Mouse (Mus musculus) kidney, embryonic 16.5 days (tissue): ENCODE measurements around the gene Stk10. TPM values are rescaled to one million over a fixed set of nuclear protein-coding genes. Genes with fewer than 3 reads are reported as not detected.

ENCODE experiments used
- ATAC-seq: fragments of 200-750 bp; cut with Nextera tagmentation; 2 replicates; pipeline ENCODE4 v1.8.0; 2017; ENCODE audit warnings: moderate TSS enrichment; ENCODE audit not compliant: low FRiP score, low TSS enrichment
- H3K27ac ChIP-seq: fragments of 300-500 bp; sonication (generic); 2 replicates; pipeline ENCODE4 v1.5.1; 2014; ENCODE audit warnings: low read length
- H3K27me3 ChIP-seq: fragments of 300-500 bp; sonication (generic); 2 replicates; pipeline ENCODE4 v1.6.1; 2014; ENCODE audit warnings: low read length, control low read depth, mixed read lengths; ENCODE audit not compliant: insufficient read depth
- H3K36me3 ChIP-seq: fragments of 300-500 bp; sonication (generic); 2 replicates; pipeline ENCODE4 v1.6.1; 2014; ENCODE audit warnings: low read length, control low read depth, mixed read lengths; ENCODE audit not compliant: insufficient read depth
- H3K4me1 ChIP-seq: fragments of 300-500 bp; sonication (generic); 2 replicates; pipeline ENCODE4 v1.6.1; 2014; ENCODE audit warnings: low read length, control low read depth, mixed read lengths; ENCODE audit not compliant: insufficient read depth
- H3K4me2 ChIP-seq: fragments of 300-500 bp; sonication (generic); replicated peaks from 2 replicates; pipeline ENCODE4 v1.6.1; 2014; ENCODE audit warnings: low read depth, low read length
- H3K4me3 ChIP-seq: fragments of 300-500 bp; sonication (generic); 2 replicates; pipeline ENCODE4 v1.5.1; 2014; ENCODE audit warnings: mild to moderate bottlenecking, low read length
- H3K9ac ChIP-seq: fragments of 300-500 bp; sonication (generic); replicated peaks from 2 replicates; pipeline ENCODE4 v1.6.1; 2014; ENCODE audit warnings: low read length
- H3K9me3 ChIP-seq: fragments of 300-500 bp; sonication (generic); 2 replicates; pipeline ENCODE4 v1.6.1; 2016; ENCODE audit warnings: low read length, control low read depth
- WGBS: fragments of 180-500 bp; shearing (Covaris S2); extraction: QIAGEN DNeasy Blood & Tissue Kit; methylation state at CpG from one replicate; pipeline ENCODE4 v1.1.7; 2014; 5-methylcytosine and 5-hydroxymethylcytosine counted together
- polyA plus RNA-seq: library from polyadenylated mRNA; unstranded; fragments of >200 nt; fragmentation: Nextera tagmentation; extraction: Ambion mirVana; gene quantifications from 2 replicates; pipeline ENCODE4 v1.2.1, GENCODE M21; 2015

Stk10 gene
- polyA plus RNA-seq, 1 experiment from 2014 or later = 5.6 TPM

- Histone ChIP-seq H3K4me3 (no peak overlapping the region), H3K4me1 (peaks cover 17% of the 10 kb centered on the region), H3K27ac (no peak overlapping the region), H3K9me3 (no peaks in the 10 kb centered on the region), H3K27me3 (no peaks in the 10 kb centered on the region), H3K36me3 (no peaks in the 10 kb centered on the region), H3K4me2 (no peak overlapping the region), H3K9ac (no peak overlapping the region)
- ATAC-seq = no peak
- WGBS = 57% methylated on average over 3 of the region's 3 CpGs
Measured at GRCm38 (mm10) chr11:32563660-32564059, 30.6 kb downstream of the Stk10 start.

- Histone ChIP-seq H3K4me3 (no peak overlapping the region), H3K27ac (no peak overlapping the region), H3K9ac (no peak overlapping the region), H3K4me1 (peaks cover 17% of the 10 kb centered on the region), H3K4me2 (no peak overlapping the region), H3K9me3 (no peaks in the 10 kb centered on the region; the same call in 1 of the 2 replicates), H3K36me3 (no peaks in the 10 kb centered on the region), H3K27me3 (no peaks in the 10 kb centered on the region)
- 43% methylated on average over 4 of the region's 4 CpGs for WGBS
- ATAC-seq = no peak
Measured at GRCm38 (mm10) chr11:32564629-32565028, 31.5 kb downstream of the Stk10 start.

DNA sequence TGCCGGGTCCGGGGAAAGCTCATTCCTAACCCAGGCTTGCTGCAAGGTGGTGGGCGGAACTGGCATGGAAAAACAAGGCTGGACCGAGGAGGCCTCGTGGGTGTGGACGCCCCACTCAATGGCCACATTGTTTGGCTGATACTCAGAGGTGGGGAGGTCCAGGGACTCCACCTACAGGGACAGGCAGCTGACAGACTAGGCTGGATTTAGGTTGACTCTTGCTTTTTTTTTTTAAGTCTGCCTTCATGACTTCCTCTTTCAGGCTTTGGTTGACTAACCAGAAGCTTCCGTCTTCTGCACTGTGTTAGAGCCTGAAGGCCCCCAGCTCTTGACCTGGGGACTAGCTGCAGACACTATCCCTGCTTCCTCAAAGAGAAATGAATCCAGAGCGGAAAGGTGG is 32.0 kb downstream of the Stk10 start:
- Histone ChIP-seq H3K4me1 (peaks cover 17% of the 10 kb centered on the region), H3K27me3 (no peaks in the 10 kb centered on the region), H3K27ac (no peak overlapping the region), H3K4me2 (no peak overlapping the region), H3K4me3 (no peak overlapping the region), H3K36me3 (no peaks in the 10 kb centered on the region), H3K9me3 (no peaks in the 10 kb centered on the region; the same call in 1 of the 2 replicates), H3K9ac (no peak overlapping the region)
- ATAC-seq = no peak
- 41% methylated on average over 8 of the region's 8 CpGs for WGBS

GRCm38 (mm10) chr11:32566184-32566583 is 33.1 kb downstream of the Stk10 start:
- no peaks in the 10 kb centered on the region for H3K27me3 ChIP-seq
- H3K9me3 ChIP-seq = no peaks in the 10 kb centered on the region; the same call in 1 of the 2 replicates
- H3K9ac ChIP-seq = no peak overlapping the region
- H3K4me2 ChIP-seq = no peak overlapping the region
- H3K4me1 ChIP-seq = peaks cover 17% of the 10 kb centered on the region
- H3K4me3 ChIP-seq = no peak overlapping the region
- ATAC-seq = no peak
- 79% methylated on average over 6 of the region's 6 CpGs for WGBS
- H3K27ac ChIP-seq = no peak overlapping the region
- H3K36me3 ChIP-seq = no peaks in the 10 kb centered on the region

DNA sequence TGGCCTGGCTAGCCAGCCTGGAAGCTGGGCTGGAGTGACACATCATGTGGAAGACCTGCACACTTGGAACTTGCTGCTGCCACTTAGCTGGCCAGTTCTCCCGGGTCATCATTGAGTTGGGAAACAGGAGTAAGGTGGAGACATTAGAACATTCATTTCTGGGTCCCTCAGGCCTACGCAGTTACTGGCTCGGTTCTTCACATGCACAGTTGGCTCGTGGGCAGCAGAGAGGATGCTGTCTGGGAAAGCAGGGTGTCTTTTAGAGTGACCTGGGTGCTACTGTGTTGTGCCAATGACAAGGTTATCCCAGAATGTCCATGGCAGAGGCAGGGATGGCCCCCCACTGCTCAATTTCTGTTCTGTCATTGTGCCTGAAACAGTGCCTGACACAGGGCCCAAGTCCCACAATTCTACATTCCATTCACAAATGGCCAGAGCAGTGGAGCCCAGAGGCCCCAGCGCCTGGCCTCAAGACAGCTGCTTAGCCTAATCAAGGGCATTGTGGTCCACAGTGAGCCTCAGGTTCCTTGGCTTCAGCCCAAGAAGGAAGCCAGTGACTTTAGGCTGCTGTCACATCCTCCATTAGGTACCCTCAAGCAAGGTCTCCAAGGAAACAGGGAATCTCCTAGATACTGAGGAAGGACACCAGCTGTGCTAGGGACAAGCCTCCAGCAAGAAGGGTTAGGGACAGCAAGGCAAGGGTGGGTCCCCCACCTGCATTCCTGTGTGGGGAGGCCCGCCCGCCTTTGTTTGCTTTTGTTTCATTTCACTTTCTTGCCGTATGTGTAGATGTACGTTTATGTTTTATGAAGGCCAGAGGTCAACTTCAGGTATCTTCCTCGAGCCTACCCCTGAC is 34.1 kb downstream of the Stk10 start:
- Histone ChIP-seq H3K4me3 (no peak overlapping the region), H3K4me1 (peaks cover 11% of the 10 kb centered on the region), H3K4me2 (no peak overlapping the region), H3K9me3 (no peaks in the 10 kb centered on the region; the same call in 1 of the 2 replicates), H3K36me3 (no peaks in the 10 kb centered on the region), H3K9ac (no peak overlapping the region), H3K27me3 (no peaks in the 10 kb centered on the region), H3K27ac (no peak overlapping the region)
- ATAC-seq = no peak
- WGBS = 85% methylated on average over 10 of the region's 10 CpGs

DNA sequence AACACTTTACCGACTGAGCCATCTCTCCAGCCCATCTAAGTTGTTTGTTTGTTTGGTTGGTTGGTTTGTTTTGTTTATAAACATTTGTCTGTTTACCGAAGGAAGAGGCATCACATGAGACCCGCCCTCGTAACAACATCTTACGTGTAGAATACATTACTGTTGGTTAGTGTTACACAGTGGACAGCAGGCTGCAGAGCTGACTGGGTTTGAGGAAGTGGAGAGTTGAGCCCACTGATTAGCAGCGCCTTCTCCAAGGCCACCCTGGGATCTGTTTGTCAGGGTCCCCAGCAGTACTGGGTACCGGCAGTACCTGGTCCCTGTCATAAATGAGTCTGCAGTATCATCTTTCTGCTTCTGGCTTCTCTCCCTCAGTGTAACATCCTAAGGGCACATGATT is 35.0 kb downstream of the Stk10 start:
- Histone ChIP-seq H3K27ac (no peak overlapping the region), H3K4me3 (no peak overlapping the region), H3K36me3 (no peaks in the 10 kb centered on the region), H3K4me2 (no peak overlapping the region), H3K27me3 (no peaks in the 10 kb centered on the region), H3K9me3 (no peaks in the 10 kb centered on the region; the same call in 1 of the 2 replicates), H3K9ac (no peak overlapping the region), H3K4me1 (peaks cover 11% of the 10 kb centered on the region)
- 75% methylated on average over 7 of the region's 7 CpGs for WGBS
- no peak for ATAC-seq

DNA sequence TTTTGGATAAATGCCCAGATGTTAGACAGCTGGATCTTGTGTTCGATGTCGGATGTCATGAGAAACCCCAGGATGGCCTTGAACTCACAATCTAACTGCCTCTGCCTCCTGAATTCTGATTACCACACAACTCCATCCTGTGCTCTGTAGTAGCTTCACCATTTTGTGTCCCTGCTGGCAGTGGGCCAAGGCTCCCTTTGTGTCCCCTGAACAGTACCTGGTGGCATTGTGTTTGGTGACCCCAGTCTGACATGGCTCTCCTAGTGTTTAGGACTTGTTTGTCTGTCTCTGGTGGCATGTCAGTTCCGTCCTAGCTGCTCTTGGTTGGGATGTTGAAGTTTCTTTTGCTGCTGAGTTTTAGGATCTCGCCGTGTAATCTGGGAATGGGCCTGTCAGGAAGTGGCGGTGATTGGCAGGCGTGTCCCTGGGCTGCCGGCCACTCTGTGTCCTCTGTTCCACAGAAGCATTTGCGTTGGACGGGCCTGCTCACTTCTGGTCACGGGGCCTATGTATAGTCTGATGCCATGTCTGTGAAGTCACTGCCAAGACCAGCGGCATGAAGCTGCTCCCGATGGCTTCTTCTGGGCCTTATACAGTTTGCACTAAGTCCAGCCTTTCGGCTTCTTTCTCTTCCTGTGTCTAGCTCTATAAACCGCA is 35.7 kb downstream of the Stk10 start:
- Histone ChIP-seq H3K27ac (no peak overlapping the region), H3K4me3 (no peak overlapping the region), H3K4me1 (peaks cover 11% of the 10 kb centered on the region), H3K9ac (no peak overlapping the region), H3K27me3 (no peaks in the 10 kb centered on the region), H3K9me3 (no peaks in the 10 kb centered on the region; the same call in 1 of the 2 replicates), H3K36me3 (no peaks in the 10 kb centered on the region), H3K4me2 (no peak overlapping the region)
- ATAC-seq = no peak
- 92% methylated on average over 15 of the region's 15 CpGs for WGBS

DNA sequence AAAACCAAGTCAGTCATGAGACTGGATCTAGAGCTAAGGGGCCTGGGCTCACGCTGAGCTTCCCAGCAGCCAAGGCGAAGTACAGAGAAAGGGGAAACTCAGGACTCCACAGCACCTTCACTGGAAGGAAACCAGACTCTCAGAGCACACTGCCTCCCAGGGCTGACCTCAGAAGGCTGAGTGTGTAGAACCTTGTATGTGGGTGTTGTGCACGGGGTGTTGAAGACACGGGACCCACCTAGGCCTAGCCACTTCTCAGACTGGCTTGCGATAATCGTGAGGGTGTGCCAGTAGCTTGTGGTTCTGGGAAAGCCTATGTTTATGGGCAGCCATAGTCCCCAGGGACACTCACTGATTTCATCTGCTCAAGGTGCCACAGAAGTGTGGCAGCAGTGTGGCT is 38.0 kb downstream of the Stk10 start:
- H3K4me1 ChIP-seq = peaks cover 3% of the 10 kb centered on the region; the same call in 1 of the 2 replicates

GRCm38 (mm10) chr11:32573669-32574068 is 40.6 kb downstream of the Stk10 start:
- no peaks in the 10 kb centered on the region for H3K36me3 ChIP-seq
- H3K9ac ChIP-seq = no peak overlapping the region
- H3K27me3 ChIP-seq = no peaks in the 10 kb centered on the region
- 83% methylated on average over 2 of the region's 2 CpGs for WGBS
- no peak overlapping the region for H3K4me2 ChIP-seq
- H3K4me1 ChIP-seq = peaks cover 24% of the 10 kb centered on the region
- H3K9me3 ChIP-seq = no peaks in the 10 kb centered on the region; the same call in 1 of the 2 replicates
- H3K4me3 ChIP-seq = no peak overlapping the region
- no peak for ATAC-seq
- H3K27ac ChIP-seq = no peak overlapping the region

More for the DNA sequence above, 38.0 kb downstream of the Stk10 start:
- Histone ChIP-seq H3K9ac (no peak overlapping the region), H3K4me3 (no peak overlapping the region), H3K36me3 (no peaks in the 10 kb centered on the region), H3K27me3 (no peaks in the 10 kb centered on the region), H3K4me2 (no peak overlapping the region), H3K9me3 (no peaks in the 10 kb centered on the region; the same call in 1 of the 2 replicates), H3K27ac (no peak overlapping the region)
- WGBS = 92% methylated on average over 6 of the region's 6 CpGs
- no peak for ATAC-seq
